Mouse (Mus musculus) liver, postnatal 0 days (tissue): ENCODE data around the gene Olfr429. TPM values are rescaled to one million over a fixed set of nuclear protein-coding genes. Genes with fewer than 3 reads are reported as not detected.
"Not testable (repeated sequence)": the region's sequence is repeated elsewhere in the genome, so short reads cannot be mapped to it uniquely, and the experiment has no call there.

Experiments
- ATAC-seq: fragments of 200-750 bp; cut with Nextera tagmentation; 2 replicates; pipeline ENCODE4 v1.8.0; 2017; ENCODE audit warnings: mild to moderate bottlenecking, moderate library complexity
- DNase-seq: peaks from one replicate; pipeline ENCODE4 v3.0.0-alpha.2; 2016
- H3K27ac ChIP-seq: fragments of 300-500 bp; sonication (generic); 2 replicates; pipeline ENCODE4 v1.5.1; 2014; ENCODE audit warnings: antibody characterized with exemption, moderate library complexity, mild to moderate bottlenecking, low read depth
- H3K27me3 ChIP-seq: fragments of 300-500 bp; sonication (generic); 2 replicates; pipeline ENCODE4 v1.6.1; 2014; ENCODE audit warnings: low read length, control low read depth, mixed read lengths; ENCODE audit not compliant: insufficient read depth
- H3K36me3 ChIP-seq: fragments of 300-500 bp; sonication (generic); replicated peaks from 2 replicates; pipeline ENCODE4 v1.6.1; 2014; ENCODE audit warnings: mild to moderate bottlenecking, control low read depth, low read length, moderate library complexity, mixed read lengths; ENCODE audit not compliant: insufficient read depth
- H3K4me1 ChIP-seq: fragments of 300-500 bp; sonication (generic); 2 replicates; pipeline ENCODE4 v1.6.1; 2014; ENCODE audit warnings: antibody characterized with exemption, mild to moderate bottlenecking, control low read depth; ENCODE audit not compliant: insufficient read depth
- H3K4me2 ChIP-seq: fragments of 300-500 bp; sonication (generic); 2 replicates; pipeline ENCODE4 v1.6.1; 2014; ENCODE audit warnings: low read depth, mild to moderate bottlenecking, low read length, moderate library complexity, mixed read lengths
- H3K4me3 ChIP-seq: fragments of 300-500 bp; sonication (generic); 2 replicates; pipeline ENCODE4 v1.5.1; 2014; ENCODE audit warnings: low read depth, low read length
- H3K9ac ChIP-seq: fragments of 300-500 bp; sonication (generic); replicated peaks from 2 replicates; pipeline ENCODE4 v1.6.1; 2014; ENCODE audit warnings: mild to moderate bottlenecking, moderate library complexity
- H3K9me3 ChIP-seq: fragments of 300-500 bp; sonication (generic); 2 replicates; pipeline ENCODE4 v1.6.1; 2016; ENCODE audit warnings: mild to moderate bottlenecking, control low read depth, low read length, mixed read lengths
- CTCF ChIP-seq: sonication (generic); IDR thresholded peaks from 2 replicates; pipeline ENCODE4 v1.5.1; 2016; ENCODE audit warnings: antibody characterized with exemption, low read depth
- EP300 ChIP-seq: IDR thresholded peaks from 2 replicates; pipeline ENCODE4 v1.6.1; 2016; ENCODE audit warnings: antibody characterized with exemption, low read depth, mild to moderate bottlenecking
- WGBS: fragments of 180-500 bp; shearing (Covaris S2); extraction: QIAGEN DNeasy Blood & Tissue Kit; methylation state at CpG from one replicate; pipeline ENCODE4 v1.1.7; 2014; ENCODE audit not compliant: insufficient replicate concordance; 5-methylcytosine and 5-hydroxymethylcytosine counted together
- polyA plus RNA-seq: library from polyadenylated mRNA; unstranded; fragments of >200 nt; fragmentation: Nextera tagmentation; extraction: Ambion mirVana; gene quantifications from 2 replicates; pipeline ENCODE4 v1.2.1, GENCODE M21; 2015

Gene Olfr429
- not detected in 2 replicates for polyA plus RNA-seq

DNA sequence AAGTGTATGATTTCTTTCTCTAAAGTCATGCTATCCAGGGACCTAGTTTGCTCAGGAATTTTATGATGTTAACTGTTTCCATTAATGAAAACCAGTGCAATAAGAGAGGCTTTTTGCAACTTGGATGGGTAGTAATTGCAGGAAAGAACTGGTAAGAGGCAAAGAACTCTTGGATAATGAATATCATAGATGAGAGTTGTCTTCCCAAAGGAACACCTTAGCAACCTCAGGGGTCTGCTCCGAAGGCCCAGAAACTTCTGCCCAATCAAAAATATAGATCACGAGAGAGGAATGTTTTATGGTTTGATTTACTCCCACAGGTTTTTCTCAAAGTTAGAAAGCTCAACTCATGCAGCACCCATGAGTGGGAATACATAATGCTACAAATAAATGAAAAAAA is at the start of gene Olfr429:
Gene Olfr429, plus strand, starts transcription at position 301 of the 400 bp plus-strand sequence.
- TF ChIP-seq EP300 (no peak), CTCF (no peak)
- no peak within 1 kb of the TSS for H3K9ac ChIP-seq
- H3K4me2 ChIP-seq, result no peak within 1 kb of the TSS
- DNase-seq (no peak), ATAC-seq (no peak)
- H3K27ac ChIP-seq, result no peak within 1 kb of the TSS
- H3K4me3 ChIP-seq, result no peak within 1 kb of the TSS
- H3K27me3 ChIP-seq, result no peaks in the 10 kb centered on the region
- no peaks in the 10 kb centered on the region for H3K4me1 ChIP-seq
- WGBS, result 75% methylated on average over 2 of the region's 2 CpGs
- no peaks in the 10 kb centered on the region for H3K36me3 ChIP-seq
- H3K9me3 ChIP-seq, result no peaks in the 10 kb centered on the region

DNA sequence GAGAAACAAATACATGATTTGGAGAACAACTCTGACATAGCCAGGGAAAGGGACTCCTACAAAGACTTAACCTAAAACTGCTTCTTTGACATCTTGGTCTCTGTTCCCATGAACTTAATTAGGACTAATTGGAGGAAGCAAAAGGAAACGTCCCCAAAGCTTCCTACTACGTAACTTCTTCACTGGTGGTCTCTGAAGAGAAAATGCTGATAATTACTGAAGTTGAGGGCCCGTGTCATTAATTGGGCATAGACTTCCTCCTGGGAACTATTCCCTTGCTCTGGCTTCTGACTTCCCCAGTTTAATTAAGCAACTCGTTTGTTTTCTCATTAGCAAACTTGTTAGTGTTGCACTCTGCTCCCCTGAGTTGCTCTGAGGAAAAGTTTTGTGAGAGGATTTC is 48.3 kb upstream of the Olfr429 start:
- no peaks in the 10 kb centered on the region for H3K36me3 ChIP-seq
- no peaks in the 10 kb centered on the region for H3K4me1 ChIP-seq
- DNase-seq (no peak), ATAC-seq (no peak)
- no peak for TF ChIP-seq CTCF
- TF ChIP-seq EP300, result no peak
- 48% methylated on average over 4 of the region's 4 CpGs for WGBS
- no peak overlapping the region for H3K27ac ChIP-seq
- no peak overlapping the region for H3K4me3 ChIP-seq
- H3K9ac ChIP-seq, result no peak overlapping the region
- H3K9me3 ChIP-seq, result no peaks in the 10 kb centered on the region
- no peak overlapping the region for H3K4me2 ChIP-seq
- H3K27me3 ChIP-seq, result no peaks in the 10 kb centered on the region

GRCm38 (mm10) chr1:174038480-174038879 is 45.7 kb upstream of the Olfr429 start:
- Histone ChIP-seq H3K27ac (no peak overlapping the region), H3K4me1 (no peaks in the 10 kb centered on the region), H3K9ac (no peak overlapping the region), H3K4me2 (no peak overlapping the region), H3K9me3 (no peaks in the 10 kb centered on the region), H3K27me3 (no peaks in the 10 kb centered on the region), H3K36me3 (no peaks in the 10 kb centered on the region), H3K4me3 (no peak overlapping the region)
- ATAC-seq, result no peak
- WGBS, result 72% methylated on average over 3 of the region's 3 CpGs
- DNase-seq, result no peak
- TF ChIP-seq EP300 (no peak), CTCF (no peak)

GRCm38 (mm10) chr1:174040523-174041177 is 43.5 kb upstream of the Olfr429 start, which contains the start of gene Olfr433:
Gene Olfr433 (plus strand): TSS chr1:174040705.
- no peaks in the 10 kb centered on the region for H3K9me3 ChIP-seq
- no peaks in the 10 kb centered on the region for H3K4me1 ChIP-seq
- H3K27me3 ChIP-seq, result no peaks in the 10 kb centered on the region
- peak; percentile 56; the same call in 1 of the 2 replicates for ATAC-seq
- H3K9ac ChIP-seq, result no peak within 1 kb of the TSS
- TF ChIP-seq EP300, result no peak
- no peak for TF ChIP-seq CTCF
- H3K4me2 ChIP-seq, result no peak within 1 kb of the TSS
- H3K36me3 ChIP-seq, result no peaks in the 10 kb centered on the region
- DNase-seq, result peak; percentile 29
- H3K4me3 ChIP-seq, result no peak within 1 kb of the TSS
- 53% methylated on average over 7 of the region's 7 CpGs for WGBS
- H3K27ac ChIP-seq, result peak within 1 kb of the TSS; percentile 12; the same call in 1 of the 2 replicates

DNA sequence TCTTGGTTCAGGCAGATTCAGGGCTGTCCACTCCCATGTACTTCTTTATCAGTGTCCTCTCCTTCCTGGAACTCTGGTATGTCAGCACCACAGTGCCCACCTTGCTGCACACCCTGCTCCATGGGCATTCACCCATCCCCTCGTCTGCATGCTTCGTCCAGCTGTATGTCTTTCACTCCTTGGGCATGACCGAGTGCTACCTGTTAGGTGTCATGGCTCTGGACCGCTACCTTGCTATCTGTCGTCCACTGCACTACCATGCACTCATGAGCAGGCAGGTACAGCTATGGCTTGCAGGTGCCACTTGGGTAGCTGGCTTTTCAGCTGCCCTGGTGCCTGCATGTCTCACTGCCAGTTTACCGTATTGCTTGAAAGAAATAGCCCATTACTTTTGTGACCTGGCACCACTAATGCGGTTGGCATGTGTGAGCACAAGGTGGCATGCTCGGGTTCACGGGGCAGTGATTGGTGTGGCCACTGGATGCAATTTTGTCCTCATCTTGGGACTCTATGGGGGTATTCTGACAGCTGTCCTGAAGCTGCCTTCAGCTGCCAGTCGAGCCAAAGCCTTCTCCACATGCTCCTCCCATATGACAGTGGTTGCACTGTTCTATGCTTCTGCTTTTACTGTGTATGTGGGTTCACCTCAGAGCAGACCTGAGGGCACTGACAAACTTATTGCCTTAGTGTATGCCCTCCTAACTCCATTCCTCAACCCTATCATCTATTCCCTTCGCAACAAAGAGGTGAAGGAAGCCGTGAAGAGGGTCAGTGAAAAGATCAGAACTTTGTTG is 41.8 kb upstream of the Olfr429 start:
- not testable (repeated sequence) for H3K4me2 ChIP-seq, H3K4me1 ChIP-seq, H3K4me3 ChIP-seq, DNase-seq, H3K9me3 ChIP-seq, H3K27ac ChIP-seq, H3K27me3 ChIP-seq, H3K36me3 ChIP-seq, H3K9ac ChIP-seq
- 78% methylated on average over 12 of the region's 12 CpGs for WGBS
- 0 out of 2 replicates have a peak, but pooled peaks have one; percentile 22 for ATAC-seq

GRCm38 (mm10) chr1:174044431-174044830 is 39.7 kb upstream of the Olfr429 start:
- no peak overlapping the region for H3K4me2 ChIP-seq
- no peak for TF ChIP-seq EP300
- no peak for TF ChIP-seq CTCF
- H3K27ac ChIP-seq, result no peak overlapping the region
- WGBS, result 60% methylated on average over 2 of the region's 2 CpGs
- no peaks in the 10 kb centered on the region for H3K4me1 ChIP-seq
- DNase-seq, result no peak
- ATAC-seq, result no peak
- no peak overlapping the region for H3K9ac ChIP-seq
- H3K27me3 ChIP-seq, result no peaks in the 10 kb centered on the region
- no peaks in the 10 kb centered on the region for H3K36me3 ChIP-seq
- no peak overlapping the region for H3K4me3 ChIP-seq
- H3K9me3 ChIP-seq, result no peaks in the 10 kb centered on the region

DNA sequence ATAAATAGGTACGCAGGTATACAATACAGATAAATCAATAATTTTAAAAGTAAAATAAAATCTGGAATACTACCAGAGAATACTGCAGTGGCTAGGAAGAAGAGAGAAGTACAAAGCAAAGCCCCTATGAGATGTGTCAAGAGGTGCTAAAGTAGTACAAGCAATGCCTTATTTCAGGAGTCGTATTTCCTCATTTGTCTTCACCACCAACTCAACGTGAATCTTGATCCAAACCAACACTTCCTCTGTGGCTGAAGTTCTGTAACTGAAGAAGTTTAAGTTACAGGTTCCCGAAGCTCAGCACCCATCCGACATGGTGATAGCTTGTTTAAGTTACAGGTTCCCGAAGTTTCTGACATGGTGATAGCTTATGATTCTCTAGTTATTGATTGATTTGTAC is 35.9 kb upstream of the Olfr429 start:
- not testable (repeated sequence) for H3K27me3 ChIP-seq, H3K9ac ChIP-seq, ATAC-seq, DNase-seq, H3K4me1 ChIP-seq, H3K9me3 ChIP-seq, H3K4me2 ChIP-seq, H3K36me3 ChIP-seq, H3K4me3 ChIP-seq, H3K27ac ChIP-seq
- WGBS, result 49% methylated on average over 6 of the region's 6 CpGs
